Mouse (Mus musculus) T-helper 17 cell (primary cell): ENCODE results near the gene Inafm2.

Source experiments
- in situ Hi-C, 2 experiments: fragments of 300-600 bp; cut with MboI, MseI; formaldehyde crosslinking; loops; 1 replicate in 1 of 2; 2 replicates in 1 of 2; pipeline ENCODE4 v1.15.1; 2025; ENCODE audit warnings: high pct_unique_total_duplicates in 2 of 2

The Inafm2 gene

DNA sequence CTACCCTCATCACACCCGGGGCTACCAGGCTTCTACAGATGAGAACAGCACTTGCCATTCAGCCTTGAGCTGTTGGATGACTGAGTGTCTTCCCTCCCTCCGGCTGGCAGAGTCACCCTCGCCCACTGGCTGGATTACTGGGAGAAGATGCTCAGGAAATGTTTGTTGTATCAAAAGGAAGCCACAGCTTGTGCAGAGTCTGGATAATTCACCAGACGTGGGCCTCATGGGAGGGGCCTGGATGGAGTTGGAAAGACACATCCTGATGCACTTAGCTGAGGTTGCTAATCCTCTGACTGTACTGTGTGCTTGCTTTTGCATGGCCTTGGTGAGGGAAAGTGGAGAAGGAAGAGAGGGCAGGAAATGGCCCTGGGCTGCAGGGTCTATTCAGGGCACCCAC lies 10.5 kb downstream of the Inafm2 start:
- in situ Hi-C loops, result loop anchor here in 1 of 2 experiments (5.0 kb wide), 1 partner anchor 119 kb away; no protein-coding TSS in a partner anchor

DNA sequence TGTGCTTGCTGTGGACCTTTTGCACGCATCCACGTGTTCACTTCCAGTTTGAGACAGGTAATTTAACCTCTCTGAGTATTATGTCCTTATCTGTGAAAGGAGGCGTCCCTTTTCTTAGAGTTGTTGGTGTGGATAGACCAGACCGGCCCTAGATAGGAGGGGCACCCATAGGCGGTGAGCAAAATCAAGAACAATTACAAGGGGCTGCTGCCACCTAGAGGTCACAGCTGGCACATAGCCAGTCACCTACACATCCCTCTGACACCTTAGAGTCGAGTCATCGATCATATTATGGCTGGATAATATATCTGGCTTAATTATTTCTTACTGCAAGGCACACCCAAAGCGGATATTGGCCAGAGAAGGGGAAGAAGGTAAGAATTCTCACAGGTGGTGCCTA lies 14.3 kb downstream of the Inafm2 start:
- in situ Hi-C loops, result loop anchor here (5.0 kb wide), 2 partner anchors 117 to 123 kb away; no protein-coding TSS in a partner anchor

DNA sequence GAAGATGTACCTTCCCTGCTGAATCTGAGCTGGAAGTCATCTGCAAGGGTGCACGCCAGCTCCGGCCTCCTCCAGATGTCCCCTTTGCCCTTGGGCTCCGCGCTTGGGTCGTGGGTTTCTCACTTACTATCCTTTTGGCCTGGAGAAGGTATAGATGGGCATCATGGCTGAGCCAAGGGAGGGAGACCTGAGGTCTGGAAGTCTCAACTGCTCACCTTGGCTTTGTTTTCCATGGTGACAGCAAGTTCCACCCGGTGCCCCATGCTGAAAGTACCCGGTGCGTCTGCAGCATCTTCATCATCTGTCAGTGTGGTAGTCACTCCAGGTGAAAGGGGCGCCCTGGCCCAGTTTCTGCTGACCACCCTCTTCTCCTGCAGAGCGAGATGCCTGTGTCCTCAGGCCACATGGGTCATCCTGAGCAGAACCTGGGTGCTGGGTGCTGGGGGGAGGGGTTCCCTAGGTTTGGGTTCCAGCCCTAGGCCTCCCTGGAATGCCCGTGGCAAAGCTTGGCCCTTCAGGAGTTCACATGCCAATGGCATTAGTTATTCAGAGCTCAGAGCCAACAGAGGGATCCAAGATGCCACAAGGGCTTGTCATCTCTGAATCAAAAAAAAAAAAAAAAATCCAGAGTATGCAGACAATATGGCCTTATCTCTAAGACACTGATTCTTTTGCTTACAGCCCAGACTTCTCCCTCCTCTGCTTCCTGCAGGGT lies 14.9 kb downstream of the Inafm2 start:
- in situ Hi-C loops, result loop anchor here in 1 of 2 experiments (5.0 kb wide), 2 partner anchors 117 to 123 kb away; no protein-coding TSS in a partner anchor

DNA sequence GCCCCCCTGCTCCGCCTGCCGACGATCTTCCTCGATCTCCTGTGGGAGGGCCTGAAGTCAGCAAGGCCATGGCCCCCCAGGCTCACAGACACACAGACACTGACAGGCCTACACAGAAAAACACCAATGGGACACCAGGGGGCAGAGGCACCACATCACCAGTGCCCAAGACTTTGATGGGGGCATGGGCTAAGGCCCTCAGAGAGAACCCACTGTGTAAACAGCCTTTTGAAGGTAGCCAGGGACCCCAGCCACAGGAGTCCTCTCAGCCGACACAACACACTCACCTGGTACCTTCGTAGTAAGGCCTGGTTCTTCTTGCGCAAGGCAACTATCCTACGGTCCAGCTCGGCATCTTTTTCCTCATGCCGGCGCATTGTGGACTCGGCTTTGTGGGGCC lies 15.8 kb downstream of the Inafm2 start:
- in situ Hi-C loops, result loop anchor here in 1 of 2 experiments (5.0 kb wide), 2 partner anchors 116 to 124 kb away; no protein-coding TSS in a partner anchor

DNA sequence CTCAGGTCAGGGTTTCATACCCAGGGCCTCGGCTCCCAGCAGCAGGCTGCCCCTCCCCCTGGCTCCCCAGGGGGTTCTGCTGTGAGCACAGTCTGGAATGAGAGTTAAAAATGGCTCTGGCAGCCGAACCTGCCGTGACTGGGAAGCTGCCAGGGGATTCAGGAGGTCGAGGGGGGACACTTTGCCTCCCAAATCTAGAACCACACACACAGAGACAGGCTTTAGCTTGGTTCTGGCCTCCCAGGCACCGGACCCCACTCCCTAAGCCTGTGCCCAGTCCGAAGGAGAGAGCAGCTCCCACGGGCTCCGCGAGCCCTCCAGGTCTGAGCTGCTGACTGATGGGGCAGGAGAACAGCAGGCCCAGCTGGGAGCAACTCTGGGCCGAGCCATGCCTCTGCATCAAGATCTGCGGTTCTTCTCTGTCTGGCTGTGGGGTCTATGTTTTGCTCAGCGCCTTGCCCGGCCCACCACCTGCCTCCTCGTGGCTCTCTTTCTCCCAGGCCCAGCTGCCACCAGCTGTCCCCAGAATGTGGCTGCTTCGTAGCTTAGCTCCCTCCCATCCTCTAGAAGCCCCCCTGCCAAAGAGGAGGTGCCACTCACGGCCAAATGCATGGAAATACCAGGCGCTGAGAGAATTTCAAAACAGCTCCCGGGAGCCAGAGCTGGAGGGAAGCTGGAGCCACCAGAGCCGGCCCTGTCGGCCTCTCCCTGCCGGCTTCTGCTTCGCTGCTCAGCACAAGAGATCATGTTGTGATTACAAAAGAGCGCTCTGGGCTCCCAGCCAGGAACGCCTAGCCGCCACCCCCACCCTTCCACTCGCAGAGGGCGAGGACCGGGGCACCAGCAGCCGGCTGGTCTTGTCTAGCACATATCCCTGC lies 16.6 kb downstream of the Inafm2 start, which contains the start of gene Ccdc9b:
TSS of gene Ccdc9b (minus strand) at position 756 of the 878 bp plus-strand sequence.
- in situ Hi-C loops, result loop anchor here in 1 of 2 experiments (5.0 kb wide), 2 partner anchors 115 to 125 kb away; no protein-coding TSS in a partner anchor

DNA sequence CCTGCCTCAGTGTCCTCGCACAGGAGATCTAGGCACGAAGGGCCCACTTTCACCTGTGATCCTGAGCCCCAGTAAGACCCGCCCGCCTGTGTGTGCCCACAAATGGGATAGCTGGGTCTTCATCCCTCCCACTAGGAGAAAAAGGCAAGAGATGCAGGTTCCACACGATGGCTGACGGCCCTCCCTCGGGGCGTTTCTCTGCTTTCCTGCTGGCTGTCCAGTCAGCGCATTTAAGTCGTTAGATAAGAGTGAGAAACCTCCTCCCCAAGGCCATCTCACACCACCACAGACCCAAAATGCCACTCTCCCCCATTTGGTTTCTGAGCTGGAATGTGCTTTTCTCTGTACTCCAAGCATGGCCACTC lies 17.2 kb downstream of the Inafm2 start:
- in situ Hi-C loops, result loop anchor here in 1 of 2 experiments (5.0 kb wide), 2 partner anchors 115 to 125 kb away; no protein-coding TSS in a partner anchor

DNA sequence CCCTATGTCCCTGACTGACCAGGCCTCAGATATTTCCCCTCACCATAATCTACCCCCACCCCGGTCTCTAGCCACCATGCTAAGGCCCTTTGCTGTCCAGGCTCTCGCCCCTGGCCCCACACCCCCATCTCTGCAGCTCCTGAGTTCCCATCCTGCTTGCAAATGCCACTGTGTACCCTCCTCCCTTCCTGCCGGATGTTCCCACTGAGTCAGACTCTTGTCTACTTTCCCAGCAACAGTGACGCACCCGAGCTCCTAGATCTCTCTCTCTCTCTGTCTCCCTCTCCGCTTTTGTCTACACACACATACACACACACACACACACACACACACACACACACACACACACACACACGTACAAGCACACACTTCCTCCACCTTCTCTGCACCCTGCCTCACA lies 17.9 kb downstream of the Inafm2 start:
- in situ Hi-C loops, result loop anchor here in 1 of 2 experiments (5.0 kb wide), 2 partner anchors 114 to 126 kb away; no protein-coding TSS in a partner anchor

DNA sequence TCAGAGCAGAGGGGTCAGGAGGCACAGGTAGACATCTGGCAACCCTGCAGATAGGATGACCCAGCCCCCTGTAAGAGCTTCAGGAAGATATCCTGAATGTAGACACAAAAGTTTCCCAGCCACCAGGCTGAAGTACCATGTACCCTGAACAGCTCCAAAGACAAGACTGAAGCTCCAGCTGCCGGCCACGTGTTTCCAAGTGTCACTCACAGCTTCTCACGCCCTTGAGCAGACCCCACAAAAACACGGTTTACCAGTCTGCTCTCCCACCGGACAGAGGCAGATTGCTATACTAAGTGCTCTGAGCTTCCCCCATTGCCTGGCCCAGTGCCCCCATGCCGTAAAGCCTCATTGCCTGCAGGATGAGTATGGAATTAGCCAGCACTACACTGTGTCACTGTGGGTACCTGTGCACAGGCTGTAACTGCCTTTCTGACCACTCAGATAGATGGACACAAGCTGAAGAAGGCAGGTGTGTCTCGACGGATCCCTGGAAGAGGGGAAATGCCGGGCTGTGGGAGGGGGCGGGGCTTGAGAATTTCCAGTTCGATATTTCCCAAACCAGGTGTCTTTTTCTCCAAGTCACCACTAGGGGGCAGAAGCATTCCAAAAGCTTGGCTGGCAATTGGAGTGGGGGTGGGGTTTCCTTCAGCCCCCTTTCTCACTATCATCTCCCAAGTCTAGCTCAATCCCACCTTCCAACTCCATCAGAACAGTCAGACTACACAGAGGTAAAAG lies 18.7 kb downstream of the Inafm2 start:
- in situ Hi-C loops, result loop anchor here in 1 of 2 experiments (5.0 kb wide), 2 partner anchors 113 to 127 kb away; no protein-coding TSS in a partner anchor

DNA sequence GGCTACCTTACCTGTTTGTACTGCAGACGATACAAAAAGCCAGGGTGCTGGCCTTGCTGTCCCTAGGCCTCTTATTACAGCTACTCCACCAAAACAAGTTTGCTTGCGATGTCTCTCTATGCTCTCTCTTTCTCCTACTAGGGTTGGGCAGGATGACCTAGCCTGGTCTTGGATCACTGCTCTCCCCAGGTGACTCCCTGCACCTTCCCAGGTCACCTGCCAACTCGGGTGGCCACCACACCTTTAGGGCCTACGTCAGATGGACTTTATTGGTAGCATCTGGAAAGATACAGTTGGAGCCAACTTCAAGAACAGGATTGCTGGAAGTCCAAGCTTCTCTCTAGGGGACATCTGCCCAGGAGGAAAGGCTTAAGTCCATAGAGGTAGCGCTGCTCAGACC lies 19.3 kb downstream of the Inafm2 start:
- in situ Hi-C loops, result loop anchor here (5.0 kb wide), 2 partner anchors 112 to 128 kb away; no protein-coding TSS in a partner anchor

DNA sequence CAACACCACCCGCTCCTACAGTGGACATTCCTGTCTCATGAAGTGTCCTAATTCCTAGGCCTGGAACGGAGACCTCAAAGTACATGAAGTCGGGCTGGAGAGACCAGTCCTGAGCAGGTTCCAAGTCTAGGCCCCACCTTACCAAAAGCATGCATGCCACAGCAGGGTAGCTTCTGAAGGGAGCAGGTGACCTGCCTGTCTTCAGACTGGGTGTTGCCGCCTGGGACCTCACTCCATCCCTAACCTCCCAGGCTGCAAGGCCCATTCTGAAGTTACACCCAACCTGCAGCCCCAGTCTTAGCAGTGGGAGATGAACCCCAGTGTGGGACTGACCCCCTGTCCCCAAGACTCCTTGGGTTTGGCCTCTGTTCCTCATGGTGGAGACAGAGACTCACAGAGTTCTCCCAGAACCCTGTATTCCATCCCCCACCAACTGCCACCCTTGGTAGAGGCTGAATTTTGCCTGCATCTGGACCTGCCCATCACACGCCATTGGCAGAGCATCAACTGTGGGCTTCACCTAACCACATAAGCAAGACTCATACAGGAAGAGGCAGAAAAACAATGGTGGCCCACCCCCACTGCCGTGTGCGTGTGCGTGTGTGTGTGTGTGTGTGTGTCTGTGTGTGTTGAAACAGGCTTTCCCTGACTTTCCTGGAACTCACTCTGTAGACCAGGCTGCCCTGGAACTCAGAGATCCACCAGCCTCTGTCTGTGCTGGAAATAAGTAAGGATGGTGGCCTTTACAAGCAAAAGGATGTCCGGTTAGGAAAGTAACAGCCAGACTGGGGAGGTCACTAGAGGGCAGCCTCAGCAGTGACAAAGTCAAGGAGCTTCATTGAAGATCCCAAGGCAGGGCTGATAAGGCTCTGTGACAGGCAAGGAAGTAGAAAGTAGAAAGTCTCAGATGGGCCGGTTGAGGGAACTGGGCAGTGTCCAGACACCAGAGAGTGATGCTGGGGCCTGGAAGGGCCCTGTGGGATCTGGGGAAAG lies 20.8 kb downstream of the Inafm2 start:
- in situ Hi-C loops, result loop anchor here in 1 of 2 experiments (5.0 kb wide), 1 partner anchor 111 kb away; no protein-coding TSS in a partner anchor

DNA sequence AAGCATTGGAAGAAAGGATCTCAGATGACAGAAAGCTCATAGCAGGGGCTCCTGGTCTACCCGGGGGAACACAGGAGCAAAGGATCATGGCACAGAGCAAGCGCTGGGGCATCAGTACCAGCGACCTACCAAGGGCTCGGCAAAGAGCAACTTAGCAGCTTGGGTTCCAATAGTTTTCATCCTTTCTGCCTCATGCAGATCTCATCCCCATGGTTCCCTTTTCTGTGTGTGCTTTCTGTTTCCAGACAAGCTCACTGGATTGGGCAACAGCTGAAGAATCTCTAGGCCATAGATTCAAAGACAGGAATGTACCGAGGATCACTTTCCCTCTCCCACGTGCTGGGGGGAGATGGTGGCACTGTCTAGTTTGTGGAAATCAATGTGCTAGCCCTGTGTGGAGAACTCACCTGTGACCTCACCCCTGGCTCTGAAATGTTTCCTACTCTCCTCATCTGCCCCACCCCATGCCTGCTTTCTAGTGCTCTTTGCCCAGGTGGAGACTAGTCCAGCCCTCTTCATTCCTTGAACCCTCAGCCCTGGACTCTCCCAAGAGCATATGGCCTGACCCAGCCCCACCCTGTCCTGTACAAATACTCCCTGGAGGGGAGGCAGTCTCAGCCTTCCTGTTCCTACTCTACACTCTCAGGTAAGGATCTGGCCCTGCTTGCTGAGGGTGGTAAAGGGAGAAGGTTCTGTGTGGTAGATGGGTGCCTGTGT lies 26.8 kb downstream of the Inafm2 start, which contains the start of gene Phgr1:
TSS of gene Phgr1 (plus strand) at position 612 of the 717 bp plus-strand sequence.
- in situ Hi-C loops, result no loop called here

DNA sequence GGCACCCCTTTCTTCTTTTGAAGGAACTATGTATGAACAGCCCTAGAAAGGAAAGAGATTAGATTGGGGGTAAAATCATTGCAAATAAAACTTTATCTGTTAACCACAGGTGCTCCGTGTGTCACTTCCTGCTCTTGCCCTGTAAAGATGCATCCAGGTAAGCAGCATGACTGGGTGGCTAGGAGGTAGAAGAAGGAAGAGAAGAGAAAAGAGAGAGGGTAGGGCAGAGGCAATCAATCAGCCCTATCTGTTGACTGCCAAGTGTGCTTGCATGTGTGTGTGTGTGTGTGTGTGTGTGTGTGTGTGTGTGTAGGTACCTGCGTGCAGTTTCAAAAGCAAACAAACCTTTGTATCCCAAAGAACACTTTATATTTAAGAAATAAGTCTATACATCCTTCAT lies 29.0 kb downstream of the Inafm2 start:
- in situ Hi-C loops, result no loop called here

DNA sequence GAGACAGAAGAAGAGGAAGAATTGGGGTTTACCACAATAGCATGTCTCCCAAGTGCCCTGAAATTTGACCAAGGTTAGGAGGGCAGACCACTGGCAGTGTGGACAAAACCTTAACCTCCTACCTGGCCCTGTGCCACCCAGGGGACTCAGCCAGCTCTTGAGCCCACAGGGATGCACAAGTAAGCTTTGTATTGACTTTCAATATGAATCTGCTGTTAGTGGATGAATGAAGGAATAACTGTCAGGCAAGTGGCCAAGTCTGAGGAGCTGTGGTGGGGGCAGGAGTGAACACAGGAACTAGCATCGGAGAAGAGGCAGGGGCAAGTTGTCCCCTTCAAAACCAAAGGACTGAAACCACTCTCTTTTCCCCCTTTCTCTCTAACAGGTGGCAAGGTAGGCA lies 29.8 kb downstream of the Inafm2 start:
- in situ Hi-C loops, result no loop called here

DNA sequence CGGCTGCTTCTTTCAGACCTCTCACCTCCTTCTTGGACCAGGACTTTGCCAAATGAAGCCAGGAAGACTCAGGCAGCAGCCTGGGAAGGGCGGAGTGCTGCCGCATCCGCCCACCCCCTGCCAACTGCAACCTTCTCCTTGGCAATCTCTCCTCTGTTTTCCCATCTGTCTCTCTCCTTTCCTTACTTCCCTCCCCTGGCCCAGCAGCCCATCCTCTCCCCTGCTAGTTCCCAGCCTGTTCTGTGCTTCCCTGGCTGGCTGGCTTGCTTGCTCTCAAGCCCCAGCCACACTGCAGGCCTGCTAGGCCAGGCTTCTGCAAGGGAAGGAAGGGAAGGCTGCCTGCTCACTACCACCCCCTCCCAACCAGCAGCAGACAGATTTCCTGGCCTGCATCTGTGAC lies 30.3 kb downstream of the Inafm2 start:
- in situ Hi-C loops, result no loop called here

DNA sequence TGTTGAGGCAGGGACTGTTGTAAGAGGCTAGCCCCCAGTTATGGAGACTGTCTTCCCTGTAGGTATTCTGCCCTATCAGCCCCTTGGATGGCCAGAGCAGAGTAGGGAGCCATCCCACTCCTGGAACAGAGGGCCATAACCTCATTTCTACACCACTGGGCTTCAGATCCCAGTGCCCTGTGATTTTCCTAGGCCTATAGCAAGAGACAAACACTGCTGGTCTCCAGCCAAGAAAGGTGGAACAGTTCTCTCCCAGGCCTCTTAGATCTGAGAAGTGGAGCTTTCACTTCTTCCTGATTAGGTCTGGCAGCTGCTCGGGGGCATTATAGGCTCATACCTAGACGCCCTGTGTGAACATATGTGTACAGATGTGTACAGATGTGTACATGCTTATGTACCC lies 30.7 kb downstream of the Inafm2 start:
- in situ Hi-C loops, result no loop called here

DNA sequence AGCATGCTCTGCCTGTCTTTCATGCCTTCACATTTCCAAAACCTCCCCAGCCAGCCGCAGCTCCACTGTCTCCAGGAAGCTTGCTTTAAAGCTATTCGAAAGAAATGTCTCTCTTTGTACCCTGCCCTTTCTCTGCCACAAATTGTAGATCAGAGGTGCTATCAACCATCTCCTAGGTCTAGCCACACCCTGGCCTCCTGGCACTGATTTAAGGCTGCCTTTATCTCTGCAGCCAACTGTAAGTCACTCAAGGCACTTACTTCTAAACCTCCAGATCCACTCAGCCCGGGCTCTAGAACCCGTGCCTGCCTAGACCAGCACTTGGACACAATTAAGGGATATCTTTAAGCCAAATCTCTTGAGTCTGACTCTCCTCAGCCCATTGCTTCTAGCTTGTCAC lies 32.9 kb downstream of the Inafm2 start:
- in situ Hi-C loops, result no loop called here

DNA sequence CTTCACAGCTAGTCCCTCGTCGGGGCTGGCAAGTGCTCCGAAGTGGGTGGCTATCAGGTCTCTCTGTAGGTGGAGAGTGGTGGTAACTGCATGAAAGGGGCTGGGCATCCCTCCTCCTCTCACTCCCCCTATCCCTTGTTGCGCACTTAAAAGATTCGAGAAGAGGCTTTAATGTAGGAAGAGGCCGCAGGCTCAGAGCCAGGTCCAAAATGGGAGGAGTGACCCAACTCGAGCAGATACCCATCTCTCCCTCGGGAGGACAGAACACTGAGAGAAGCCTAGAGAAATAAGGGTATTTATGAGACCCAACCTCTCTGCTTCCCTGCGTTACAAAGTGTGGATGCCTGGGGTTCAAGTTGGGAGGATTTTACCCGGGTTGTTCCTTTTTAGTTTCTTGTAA lies 33.5 kb downstream of the Inafm2 start:
- in situ Hi-C loops, result no loop called here

DNA sequence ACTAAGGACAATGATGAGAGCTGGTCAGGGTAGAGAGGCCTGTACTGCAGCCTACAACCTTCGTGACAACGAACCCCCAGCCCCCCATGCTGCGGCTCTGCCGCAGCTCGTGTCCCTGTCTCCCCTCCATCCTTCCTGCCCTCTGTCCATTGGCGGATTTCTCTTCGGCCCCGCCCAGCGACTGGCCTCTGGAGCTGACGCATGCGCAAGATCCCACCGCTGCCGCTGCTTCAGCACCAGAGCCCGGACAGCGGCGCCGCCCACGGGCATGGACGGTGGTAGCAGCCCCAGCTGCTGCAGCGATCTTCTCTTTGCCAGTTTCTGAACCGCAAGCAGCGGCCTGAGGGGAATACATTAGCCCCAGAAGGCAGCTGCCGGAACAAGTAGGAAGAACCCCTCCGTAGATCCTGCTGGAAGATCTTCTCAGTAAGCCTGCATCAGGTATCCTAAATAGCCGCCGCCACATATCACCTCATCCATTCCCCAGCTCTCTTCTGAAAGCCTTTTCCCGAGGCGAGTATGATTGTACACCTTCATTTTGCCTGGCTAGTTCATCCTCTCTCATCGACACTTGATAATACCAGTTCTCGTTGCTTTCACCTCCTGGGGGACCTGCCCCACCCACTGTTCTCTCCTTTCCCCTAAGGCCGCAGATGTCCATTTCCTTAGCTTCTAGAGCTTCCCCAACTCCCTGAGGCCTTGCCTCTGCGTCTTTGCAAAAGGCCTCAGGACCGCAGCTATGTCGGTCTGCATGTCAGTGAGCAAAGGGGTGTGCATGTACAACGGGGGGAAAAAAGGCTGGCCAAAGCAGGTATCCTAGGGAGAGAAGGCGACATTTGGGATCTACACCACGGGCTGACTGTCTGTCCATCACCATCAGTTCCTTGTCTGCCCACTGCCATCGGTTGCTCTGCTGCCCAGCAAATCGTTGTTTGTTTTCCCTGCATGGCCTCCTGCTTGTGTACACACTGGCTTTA lies 34.2 kb downstream of the Inafm2 start, which contains the start of gene Disp2:
TSS of gene Disp2 (plus strand) at position 216 of the 977 bp plus-strand sequence.
- in situ Hi-C loops, result no loop called here
